Mouse (Mus musculus) forebrain, embryonic 11.5 days (tissue): ENCODE measurements at regions not wholly inside any gene's neighbourhood (a gene's known extent, or its start where the extent isn't known, plus 50 kb on each side); places are given as distances from the start of the nearest gene placed in this dataset.

ENCODE experiments used
- ATAC-seq: fragments of 200-750 bp; cut with Nextera tagmentation; replicated peaks from 2 replicates; pipeline ENCODE4 v1.8.0; 2017; ENCODE audit warnings: moderate TSS enrichment; ENCODE audit not compliant: low FRiP score
- DNase-seq: peaks from one replicate; pipeline ENCODE4 v3.0.0-alpha.2; 2017; ENCODE audit warnings: low spot score
- H3K27ac ChIP-seq: fragments of 300-500 bp; sonication (generic); 2 replicates; pipeline ENCODE4 v1.5.1; 2014; ENCODE audit warnings: low read depth, low read length
- H3K27me3 ChIP-seq: fragments of 300-500 bp; sonication (generic); 2 replicates; pipeline ENCODE4 v1.6.1; 2014; ENCODE audit warnings: mild to moderate bottlenecking, low read length, mixed read lengths; ENCODE audit not compliant: control insufficient read depth, insufficient read depth
- H3K36me3 ChIP-seq: fragments of 300-500 bp; sonication (generic); 2 replicates; pipeline ENCODE4 v1.6.1; 2014; ENCODE audit warnings: mild to moderate bottlenecking, low read length, moderate library complexity, mixed read lengths; ENCODE audit not compliant: control insufficient read depth, insufficient read depth
- H3K4me1 ChIP-seq: fragments of 300-500 bp; sonication (generic); replicated peaks from 2 replicates; pipeline ENCODE4 v1.6.1; 2014; ENCODE audit warnings: low read length, mixed read lengths; ENCODE audit not compliant: control insufficient read depth, insufficient read depth
- H3K4me2 ChIP-seq: fragments of 300-500 bp; sonication (generic); 2 replicates; pipeline ENCODE4 v1.6.1; 2014; ENCODE audit warnings: low read depth, mild to moderate bottlenecking, low read length, moderate library complexity, mixed read lengths; ENCODE audit not compliant: severe bottlenecking
- H3K4me3 ChIP-seq: fragments of 300-500 bp; sonication (generic); 2 replicates; pipeline ENCODE4 v1.5.1; 2014; ENCODE audit warnings: low read depth, low read length
- H3K9ac ChIP-seq: fragments of 300-500 bp; sonication (generic); 2 replicates; pipeline ENCODE4 v1.6.1; 2014; ENCODE audit warnings: low read length
- H3K9me3 ChIP-seq: fragments of 300-500 bp; sonication (generic); 2 replicates; pipeline ENCODE4 v1.6.1; 2016; ENCODE audit warnings: low read length, mixed read lengths; ENCODE audit not compliant: control insufficient read depth
- WGBS: fragments of 180-500 bp; shearing (Covaris S2); extraction: QIAGEN DNeasy Blood & Tissue Kit; methylation state at CpG from one replicate; pipeline ENCODE4 v1.1.7; 2014; 5-methylcytosine and 5-hydroxymethylcytosine counted together

GRCm38 (mm10) chr16:12516834-12517685, 533.1 kb downstream of the Shisa9 start:
- Histone ChIP-seq H3K27ac (no peak overlapping the region), H3K4me2 (no peak overlapping the region), H3K36me3 (no peaks in the 10 kb centered on the region), H3K9ac (no peak overlapping the region), H3K27me3 (no peaks in the 10 kb centered on the region), H3K9me3 (no peaks in the 10 kb centered on the region), H3K4me1 (no peaks in the 10 kb centered on the region), H3K4me3 (no peak overlapping the region)
- DNase-seq (no peak), ATAC-seq (no peak)
- WGBS = 83% methylated on average over 8 of the region's 8 CpGs

- no peaks in the 10 kb centered on the region for H3K27me3 ChIP-seq
- H3K27ac ChIP-seq = no peak overlapping the region
- no peak overlapping the region for H3K4me2 ChIP-seq
- no peak overlapping the region for H3K4me3 ChIP-seq
- H3K4me1 ChIP-seq = no peaks in the 10 kb centered on the region
- no peak overlapping the region for H3K9ac ChIP-seq
- 86% methylated on average over 7 of the region's 7 CpGs for WGBS
- DNase-seq (no peak), ATAC-seq (no peak)
- no peaks in the 10 kb centered on the region for H3K36me3 ChIP-seq
- no peaks in the 10 kb centered on the region for H3K9me3 ChIP-seq
Measured at GRCm38 (mm10) chr16:12518264-12518663, 534.4 kb downstream of the Shisa9 start.

GRCm38 (mm10) chr16:12521711-12522476, 538.0 kb downstream of the Shisa9 start:
- Histone ChIP-seq H3K9me3 (no peaks in the 10 kb centered on the region), H3K9ac (no peak overlapping the region), H3K27ac (no peak overlapping the region), H3K36me3 (no peaks in the 10 kb centered on the region), H3K4me1 (no peaks in the 10 kb centered on the region), H3K4me3 (no peak overlapping the region), H3K4me2 (no peak overlapping the region), H3K27me3 (no peaks in the 10 kb centered on the region)
- no peak for ATAC-seq
- DNase-seq = no peak
- WGBS = 95% methylated on average over 3 of the region's 3 CpGs

GRCm38 (mm10) chr16:12548462-12548861, 561.0 kb upstream of the Ercc4 start:
- DNase-seq = no peak
- no peaks in the 10 kb centered on the region for H3K27me3 ChIP-seq
- no peak overlapping the region for H3K27ac ChIP-seq
- H3K4me3 ChIP-seq = no peak overlapping the region
- H3K9ac ChIP-seq = no peak overlapping the region
- no peak for ATAC-seq
- no peaks in the 10 kb centered on the region for H3K9me3 ChIP-seq
- H3K4me2 ChIP-seq = no peak overlapping the region
- no peaks in the 10 kb centered on the region for H3K36me3 ChIP-seq
- H3K4me1 ChIP-seq = no peaks in the 10 kb centered on the region

- no peak overlapping the region for H3K4me3 ChIP-seq
- ATAC-seq (no peak), DNase-seq (no peak)
- no peaks in the 10 kb centered on the region for H3K36me3 ChIP-seq
- no peaks in the 10 kb centered on the region for H3K27me3 ChIP-seq
- H3K9ac ChIP-seq = no peak overlapping the region
- H3K27ac ChIP-seq = no peak overlapping the region
- no peaks in the 10 kb centered on the region for H3K9me3 ChIP-seq
- H3K4me1 ChIP-seq = no peaks in the 10 kb centered on the region
- H3K4me2 ChIP-seq = no peak overlapping the region
Measured at GRCm38 (mm10) chr16:12588889-12589288, 520.6 kb upstream of the Ercc4 start.

- 66% methylated on average over 6 of the region's 6 CpGs for WGBS
- Histone ChIP-seq H3K4me2 (no peak overlapping the region), H3K4me3 (no peak overlapping the region), H3K36me3 (no peaks in the 10 kb centered on the region), H3K9ac (no peak overlapping the region), H3K4me1 (no peaks in the 10 kb centered on the region), H3K27ac (no peak overlapping the region), H3K27me3 (no peaks in the 10 kb centered on the region), H3K9me3 (no peaks in the 10 kb centered on the region)
- DNase-seq (no peak), ATAC-seq (no peak)
Measured at GRCm38 (mm10) chr16:12608259-12608658, 501.2 kb upstream of the Ercc4 start.

GRCm38 (mm10) chr16:12611106-12611505, 498.4 kb upstream of the Ercc4 start:
- ATAC-seq (no peak), DNase-seq (no peak)
- no peaks in the 10 kb centered on the region for H3K9me3 ChIP-seq
- no peak overlapping the region for H3K4me3 ChIP-seq
- no peaks in the 10 kb centered on the region for H3K36me3 ChIP-seq
- H3K27ac ChIP-seq = no peak overlapping the region
- no peak overlapping the region for H3K9ac ChIP-seq
- H3K27me3 ChIP-seq = no peaks in the 10 kb centered on the region
- H3K4me1 ChIP-seq = no peaks in the 10 kb centered on the region
- H3K4me2 ChIP-seq = no peak overlapping the region
- WGBS = 71% methylated on average over 1 of the region's 1 CpGs

GRCm38 (mm10) chr16:12617781-12618180, 491.7 kb upstream of the Ercc4 start:
- WGBS = 43% methylated on average over 3 of the region's 3 CpGs
- DNase-seq (no peak), ATAC-seq (no peak)
- no peaks in the 10 kb centered on the region for H3K36me3 ChIP-seq
- H3K4me1 ChIP-seq = 0 out of 2 replicates have a peak, but pooled peaks cover 2% of the 10 kb centered on the region
- no peaks in the 10 kb centered on the region for H3K27me3 ChIP-seq
- H3K27ac ChIP-seq = no peak overlapping the region
- no peak overlapping the region for H3K9ac ChIP-seq
- H3K4me2 ChIP-seq = no peak overlapping the region
- H3K4me3 ChIP-seq = no peak overlapping the region
- no peaks in the 10 kb centered on the region for H3K9me3 ChIP-seq
